Mouse (Mus musculus) layer of hippocampus, postnatal 14 days (tissue): ENCODE data around the gene Rgs16. TPM values are rescaled to one million over a fixed set of nuclear protein-coding genes. Genes with fewer than 3 reads are reported as not detected.
A peak's percentile ranks its signal among the peaks of the same experiment; 100 is the strongest.

Experiments
- DNase-seq, 2 experiments: peaks; one replicate each; pipeline ENCODE4 v3.0.0; 2021 to 2022; ENCODE audit warnings: low spot score in 2 of 2, mixed read lengths in 1 of 2
- total RNA-seq, 2 experiments: library from RNA; stranded (reverse); gene quantifications; 2 replicates each; pipeline ENCODE4 v1.2.3; 2021

Rgs16 gene
- total RNA-seq, 2 experiments from 2014 or later = 6.6 to 8.8 TPM

DNA sequence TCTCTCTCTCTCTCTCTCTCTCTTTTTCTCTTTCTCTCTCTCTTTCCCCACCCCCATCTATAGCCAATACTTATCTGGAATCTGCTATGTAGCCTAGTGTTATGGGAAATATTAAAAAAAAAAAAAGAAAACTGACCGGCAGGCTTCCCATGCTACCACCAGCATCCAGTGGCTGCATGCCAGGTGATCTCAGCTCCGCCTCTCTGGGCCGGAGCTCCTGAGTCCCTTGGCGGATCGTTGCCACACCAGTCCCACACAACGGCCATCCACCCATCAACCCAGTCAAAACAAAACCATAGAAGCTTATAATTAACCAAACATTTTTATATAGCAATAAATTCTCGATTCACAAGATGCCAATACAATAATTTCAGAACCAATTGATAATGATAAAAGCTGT, 19.2 kb upstream of the Rgs16 start:
- DNase-seq = no peak

DNA sequence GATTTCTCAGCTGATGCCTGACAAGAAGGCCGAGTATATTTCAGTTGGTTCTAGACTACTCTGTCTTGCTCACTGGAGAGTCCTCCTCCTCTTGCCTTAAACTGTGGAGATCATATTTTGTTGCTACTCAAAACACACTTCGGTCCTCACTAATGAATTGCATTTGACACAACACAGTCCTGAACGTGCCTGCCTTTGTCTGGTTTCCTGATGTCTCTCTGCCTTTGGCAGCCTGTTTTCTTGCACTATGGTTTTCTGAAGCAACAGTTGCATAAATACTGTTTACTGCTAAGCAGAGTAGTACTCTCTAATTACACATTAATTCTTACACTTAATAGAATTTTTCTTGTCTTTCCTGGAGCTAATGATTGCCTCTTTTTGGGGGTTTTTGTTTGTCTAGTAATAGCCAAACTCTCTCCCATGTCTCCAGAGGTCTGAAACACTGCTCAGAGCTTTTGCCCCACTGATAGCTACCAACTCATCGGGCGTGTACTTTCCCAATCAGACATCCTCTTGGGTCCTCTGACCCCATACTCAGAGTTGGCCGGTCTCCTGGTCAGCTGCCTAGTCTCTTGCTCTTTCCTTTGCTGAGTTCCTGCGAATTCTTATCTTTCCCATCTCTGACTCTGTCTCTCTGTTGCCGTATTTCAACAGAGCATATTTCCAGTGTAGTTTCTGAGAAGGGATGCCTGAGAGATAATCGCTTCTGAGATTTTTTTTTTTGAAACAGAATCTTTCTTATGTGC, 18.4 kb upstream of the Rgs16 start:
- DNase-seq = no peak

DNA sequence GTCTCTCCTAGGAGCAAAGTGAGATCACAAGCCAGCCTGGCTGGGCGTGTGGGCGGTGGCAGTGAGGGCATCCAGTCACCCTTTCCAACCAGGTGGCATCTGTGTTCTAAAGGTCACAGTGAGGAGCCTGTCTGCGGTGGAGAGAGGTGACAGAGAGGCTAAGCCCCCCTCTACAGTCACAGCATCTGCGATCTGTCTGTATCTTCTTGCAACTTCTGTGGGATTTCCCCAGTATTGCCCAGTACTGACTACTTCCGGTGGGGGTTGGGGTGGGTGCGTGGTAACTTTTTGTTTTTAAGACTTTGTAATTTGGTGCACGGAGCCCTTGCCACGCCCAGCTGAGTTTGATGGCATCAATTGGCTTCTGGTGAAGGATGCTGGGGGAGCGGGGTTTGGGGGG, 16.7 kb upstream of the Rgs16 start:
- no peak for DNase-seq

DNA sequence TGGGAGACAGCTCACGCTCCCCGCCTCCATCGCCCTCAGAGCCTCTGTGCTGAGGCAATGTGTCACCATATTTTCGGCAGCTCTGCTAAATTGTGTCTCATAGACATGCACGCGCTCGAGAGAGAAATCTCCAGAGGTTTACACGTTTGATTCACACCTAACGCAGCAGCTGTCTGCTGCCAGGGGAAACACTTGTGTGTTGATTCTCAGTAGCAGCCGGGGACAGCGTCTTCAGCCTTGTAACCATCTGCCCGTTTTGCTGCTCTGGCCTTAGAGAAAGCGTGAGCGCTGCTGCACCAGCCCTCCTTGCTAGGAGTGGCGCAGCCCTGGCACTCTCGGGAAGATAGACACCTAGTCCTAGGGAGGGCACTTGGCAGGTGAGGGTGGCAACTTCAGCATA, 13.5 kb upstream of the Rgs16 start:
- DNase-seq = no peak

DNA sequence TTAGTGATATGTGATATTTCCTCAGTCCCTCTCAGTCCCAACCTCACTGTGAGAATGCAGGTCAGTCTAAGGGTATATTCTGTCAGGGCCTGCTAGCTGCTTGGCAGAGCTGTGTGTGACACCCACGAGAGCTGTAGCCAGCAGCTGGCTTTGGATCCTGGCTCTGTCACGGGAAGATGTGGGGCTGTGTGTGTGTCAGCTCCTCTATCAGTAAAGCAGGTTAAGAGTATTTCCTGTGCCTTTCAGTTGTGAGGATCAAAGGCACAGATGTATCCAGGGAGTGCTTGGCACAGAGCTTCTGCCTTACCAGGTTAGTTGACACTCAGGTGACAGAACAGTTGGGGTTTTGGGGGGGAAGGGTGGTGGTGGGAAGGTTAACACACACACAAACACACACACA, 10.3 kb upstream of the Rgs16 start:
- DNase-seq = no peak

DNA sequence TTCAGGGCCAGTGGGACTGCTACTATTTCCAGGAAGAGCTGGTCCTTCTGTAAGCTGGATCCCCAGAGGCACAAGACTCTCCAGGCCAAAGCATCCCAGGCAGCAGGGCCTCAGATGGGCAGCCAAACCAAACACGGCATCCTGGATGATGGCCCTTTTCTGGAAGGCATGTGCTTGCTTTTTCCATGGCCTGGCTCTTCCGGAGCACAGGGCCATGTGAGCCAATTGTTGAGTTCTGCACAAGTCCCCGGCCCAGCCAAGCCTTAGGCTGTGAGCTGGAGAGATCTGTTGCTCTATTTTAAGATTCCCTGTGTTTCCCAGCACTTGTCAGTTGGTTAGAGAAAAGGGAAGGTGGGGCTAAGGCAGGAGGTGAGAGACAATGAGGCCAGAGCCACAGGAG, 9.5 kb upstream of the Rgs16 start:
- DNase-seq = no peak

DNA sequence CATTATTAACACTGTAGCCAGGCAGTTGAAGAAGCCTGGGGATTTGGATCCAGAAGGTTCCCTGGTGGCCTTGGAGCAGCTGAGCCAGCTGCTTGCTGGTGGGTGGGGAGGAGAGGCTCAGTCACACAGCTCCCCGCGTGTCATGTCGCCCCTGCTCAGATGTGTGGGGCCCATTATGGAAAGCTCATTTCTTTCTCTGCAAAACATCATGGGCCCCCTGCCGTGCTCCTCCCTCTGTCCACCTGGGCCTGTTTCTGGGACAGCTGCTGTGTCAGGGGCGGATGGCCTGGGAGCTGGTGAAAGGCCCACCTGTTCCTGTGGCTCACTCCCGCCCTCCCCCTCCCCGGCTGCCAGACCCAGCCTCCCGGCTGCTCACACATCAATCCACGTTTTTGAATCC, 7.0 kb upstream of the Rgs16 start:
- no peak for DNase-seq

DNA sequence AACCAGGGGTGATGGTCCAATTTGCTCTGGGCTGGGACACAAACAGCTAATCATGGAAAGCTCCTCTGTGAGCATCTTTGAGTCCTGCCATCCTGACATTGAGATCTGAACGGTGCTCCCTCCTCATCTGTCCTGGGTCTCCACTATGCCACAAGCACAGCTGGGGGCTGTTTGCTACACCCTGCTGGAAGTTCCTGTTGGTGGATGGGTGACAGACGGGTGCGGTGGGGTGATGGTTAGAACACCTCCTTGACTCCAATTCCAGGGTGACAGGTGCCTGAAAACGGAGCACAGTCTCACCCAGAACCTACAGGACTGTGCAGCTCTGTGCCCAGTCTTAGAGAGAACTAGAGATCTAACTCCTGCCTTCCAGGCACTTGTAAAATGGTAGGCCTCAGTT, 5.3 kb upstream of the Rgs16 start:
- no peak for DNase-seq

DNA sequence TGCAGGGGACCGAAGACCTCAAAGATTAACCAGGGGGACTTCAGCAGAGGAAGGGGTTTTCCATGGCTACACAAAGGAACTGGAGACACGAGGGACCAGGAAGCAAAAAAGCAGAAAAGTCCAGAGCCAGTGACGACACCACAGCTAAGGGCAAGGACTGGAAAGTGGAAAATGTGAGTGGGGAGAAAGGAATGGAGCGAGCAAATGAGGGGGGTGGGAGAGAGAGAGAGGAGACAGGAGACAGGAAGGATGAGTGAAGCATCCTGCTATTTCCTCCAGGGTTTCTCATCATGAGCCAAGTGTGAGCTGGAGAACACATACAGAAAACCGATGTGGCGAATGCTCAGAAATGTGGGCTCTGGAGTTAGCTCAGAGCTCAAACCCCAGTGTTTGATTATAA, 4.1 kb upstream of the Rgs16 start:
- DNase-seq = no peak

DNA sequence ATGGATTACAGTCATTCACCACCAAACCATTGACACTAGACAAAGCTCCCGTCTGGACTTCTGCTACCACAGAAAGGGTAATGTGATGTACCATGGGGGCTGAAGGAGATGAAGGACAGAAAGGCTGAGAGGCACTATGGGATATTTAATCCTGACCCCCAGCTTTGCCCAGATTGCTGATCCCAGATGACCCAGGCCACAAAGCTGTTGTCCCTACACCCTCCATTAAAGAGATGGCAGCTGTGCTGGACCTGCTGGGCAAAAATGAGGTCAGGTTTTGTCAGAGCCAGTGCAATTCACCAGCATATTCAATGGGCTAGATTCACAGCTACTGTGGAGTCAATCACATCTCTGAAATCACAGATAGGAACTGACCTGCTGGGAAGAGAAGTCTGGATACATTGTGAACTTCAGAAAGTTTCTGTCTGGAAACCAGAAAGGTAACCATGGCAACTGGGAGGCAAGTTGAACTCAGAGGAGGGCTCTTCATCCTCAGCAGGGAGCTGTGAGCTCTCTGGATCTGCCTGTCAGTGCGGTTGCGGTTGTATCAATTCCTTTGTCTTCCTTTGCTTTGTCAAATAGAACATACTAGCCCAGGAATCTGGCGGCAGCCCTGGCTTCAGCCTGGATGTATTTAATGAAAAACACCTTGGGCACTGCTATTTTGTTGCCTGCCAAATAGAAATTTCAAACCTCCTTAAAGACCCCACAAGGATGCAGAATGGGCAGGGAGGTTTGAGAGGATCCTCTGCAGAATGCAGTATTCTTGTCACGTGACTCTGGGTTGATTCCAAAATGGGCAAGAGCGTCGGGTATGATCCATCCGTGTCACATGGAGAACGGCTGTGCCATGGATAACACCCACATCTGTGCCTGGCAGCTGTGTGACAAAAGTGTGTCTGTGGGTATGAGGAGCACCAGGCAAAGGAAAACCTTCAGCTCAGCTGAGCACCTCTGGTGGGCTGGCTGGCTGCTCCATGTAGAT, 2.8 kb upstream of the Rgs16 start:
- no peak for DNase-seq

DNA sequence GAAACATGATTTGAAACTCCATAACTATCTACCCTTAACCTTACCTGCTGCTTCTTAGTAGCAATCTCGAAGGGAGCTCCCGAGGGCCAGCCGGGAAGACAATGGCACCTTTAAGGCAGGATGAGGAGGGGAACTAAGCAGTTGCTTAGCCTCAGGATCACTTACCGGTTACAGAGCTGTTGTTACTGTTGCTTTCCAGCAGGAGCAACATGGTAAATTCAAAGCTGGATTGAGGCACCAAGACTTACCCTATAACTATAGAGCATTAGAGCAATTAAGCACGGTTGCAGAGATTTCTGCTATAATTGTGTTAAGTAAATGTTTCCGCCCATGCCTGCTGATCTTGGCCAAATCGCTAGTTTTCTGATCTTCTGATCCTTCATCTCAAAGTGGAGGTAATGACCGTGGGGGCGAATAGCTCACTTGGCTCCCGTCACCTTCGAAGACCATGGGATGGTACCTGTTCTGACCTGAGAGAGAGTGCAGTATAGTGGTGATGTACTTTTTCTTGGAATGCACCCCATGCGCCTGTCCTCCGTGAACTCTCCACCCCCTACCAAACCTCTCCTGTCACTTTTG, 623 bp upstream of the Rgs16 start:
- DNase-seq = no peak

DNA sequence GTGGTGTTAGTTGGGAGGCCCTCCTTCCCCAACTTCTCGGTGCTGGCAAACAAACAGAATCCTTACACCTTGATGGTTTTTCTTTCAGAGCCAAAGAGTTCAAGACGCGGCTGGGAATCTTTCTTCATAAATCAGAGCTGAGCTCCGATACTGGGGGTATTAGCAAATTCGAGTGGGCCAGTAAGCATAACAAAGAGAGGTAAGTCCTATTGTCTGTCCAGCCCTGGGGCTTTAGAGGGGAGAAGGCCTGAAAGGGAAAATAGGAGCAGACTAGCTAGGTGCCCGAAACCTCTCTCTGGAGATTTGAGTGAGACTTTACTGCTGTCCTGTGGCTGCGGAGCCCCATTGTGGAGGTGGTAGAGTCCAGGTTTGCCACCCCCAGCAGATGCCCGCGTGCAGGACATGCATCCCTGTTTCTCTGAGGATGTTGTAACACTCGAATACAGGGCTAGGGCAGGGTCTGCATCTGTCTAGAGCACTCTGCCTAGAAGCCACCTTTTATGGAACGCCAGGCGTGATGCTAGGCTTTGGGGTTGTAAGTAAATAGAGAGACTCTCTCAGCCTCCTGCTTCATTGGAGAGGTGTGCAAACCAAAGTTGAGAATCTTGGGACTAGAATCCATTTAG, 739 bp downstream of the Rgs16 start:
- DNase-seq = no peak

DNA sequence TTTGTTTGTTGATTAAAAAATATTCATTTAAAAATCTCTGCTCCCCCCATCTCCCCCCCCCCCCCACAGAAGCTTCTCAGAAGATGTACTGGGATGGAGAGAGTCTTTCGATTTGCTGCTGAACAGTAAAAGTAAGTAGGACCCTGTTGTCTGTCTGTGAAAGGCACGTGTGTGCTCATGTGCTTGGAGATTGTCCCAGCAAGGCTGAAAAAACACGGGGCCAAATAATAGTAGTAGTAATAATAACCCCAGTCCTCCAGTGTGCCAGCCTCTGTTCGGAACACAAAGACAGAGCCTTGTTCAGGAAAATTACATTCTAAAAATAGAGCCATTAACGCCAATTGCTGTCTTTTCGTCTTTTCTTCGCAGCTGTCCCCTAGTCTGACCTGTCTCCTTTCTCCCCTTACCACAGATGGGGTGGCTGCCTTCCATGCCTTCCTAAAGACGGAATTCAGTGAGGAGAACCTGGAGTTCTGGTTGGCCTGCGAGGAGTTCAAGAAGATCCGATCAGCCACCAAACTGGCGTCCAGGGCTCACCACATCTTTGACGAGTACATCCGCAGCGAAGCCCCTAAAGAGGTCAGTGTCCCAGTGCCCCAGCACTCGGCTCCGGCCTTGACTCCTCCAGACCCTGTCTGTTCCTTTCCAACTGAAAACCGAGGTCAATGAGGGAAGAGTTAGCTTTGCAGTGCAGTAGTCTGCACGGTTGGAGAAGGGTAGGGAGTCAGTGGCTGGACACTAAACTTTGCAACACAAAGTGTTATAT, 1.6 kb downstream of the Rgs16 start:
- DNase-seq = no peak

DNA sequence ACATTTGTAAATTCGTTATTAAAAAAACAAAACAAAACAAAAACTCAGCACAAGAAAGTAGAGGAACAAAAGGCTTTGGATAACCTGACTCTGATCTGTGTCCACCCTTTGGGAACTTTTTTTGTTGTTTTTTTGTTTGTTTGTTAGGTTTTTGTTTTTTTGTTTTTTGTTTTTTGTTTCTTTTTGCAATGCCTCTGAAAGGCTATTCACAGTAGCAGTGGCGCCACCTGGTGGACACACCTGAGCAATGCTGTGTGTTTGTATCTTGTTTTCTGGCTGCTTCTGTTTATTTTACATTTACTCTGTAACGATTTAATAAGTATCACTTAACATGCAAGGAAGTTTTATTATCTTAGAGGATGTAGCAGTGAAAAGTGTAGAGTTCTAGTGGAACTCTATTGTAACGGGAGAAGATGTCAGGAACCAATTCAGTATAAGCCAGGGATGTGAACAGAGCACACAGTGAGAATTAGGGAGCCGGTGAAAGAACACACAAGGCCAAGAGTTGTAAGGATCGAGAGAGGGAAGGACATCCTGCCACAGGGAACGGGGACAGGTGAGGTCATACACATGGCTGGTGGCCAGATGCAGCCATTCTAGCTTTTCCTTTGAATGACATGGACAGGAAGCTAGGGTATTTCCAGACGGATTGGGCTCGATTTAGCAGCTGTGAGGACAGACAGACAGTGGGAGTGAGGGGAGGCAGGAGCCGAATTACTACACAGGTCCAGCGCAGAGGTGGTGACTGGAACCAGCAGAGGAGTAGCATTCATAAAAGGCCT, 2.4 kb downstream of the Rgs16 start:
- peak; percentile 71 to 88 for DNase-seq

DNA sequence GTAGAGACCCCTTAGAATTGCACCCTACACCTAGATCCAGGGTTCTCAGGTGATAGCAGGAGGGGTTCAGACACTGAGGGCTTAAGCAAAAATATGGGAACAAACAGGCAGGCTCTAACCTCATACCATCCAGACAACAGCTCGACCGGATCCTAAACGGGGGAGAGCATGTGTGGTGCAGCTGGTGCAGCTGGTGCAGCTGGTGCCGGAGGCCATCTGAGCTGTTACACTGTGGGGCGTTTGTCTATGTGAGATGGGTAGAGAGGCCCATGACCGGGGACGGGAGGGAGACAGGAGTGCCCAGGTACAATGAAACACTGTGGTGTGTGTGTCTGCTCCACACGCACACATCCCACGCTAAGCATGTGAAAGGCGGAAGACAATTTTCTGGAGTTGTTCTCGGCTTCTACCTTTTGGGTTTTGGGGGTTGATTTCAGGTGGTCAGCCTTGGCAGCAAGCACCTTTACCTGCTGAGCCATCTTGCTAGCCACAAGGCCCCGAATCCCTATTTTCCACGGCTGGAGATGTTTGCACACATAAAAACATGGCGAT, 6.0 kb downstream of the Rgs16 start:
- no peak for DNase-seq

DNA sequence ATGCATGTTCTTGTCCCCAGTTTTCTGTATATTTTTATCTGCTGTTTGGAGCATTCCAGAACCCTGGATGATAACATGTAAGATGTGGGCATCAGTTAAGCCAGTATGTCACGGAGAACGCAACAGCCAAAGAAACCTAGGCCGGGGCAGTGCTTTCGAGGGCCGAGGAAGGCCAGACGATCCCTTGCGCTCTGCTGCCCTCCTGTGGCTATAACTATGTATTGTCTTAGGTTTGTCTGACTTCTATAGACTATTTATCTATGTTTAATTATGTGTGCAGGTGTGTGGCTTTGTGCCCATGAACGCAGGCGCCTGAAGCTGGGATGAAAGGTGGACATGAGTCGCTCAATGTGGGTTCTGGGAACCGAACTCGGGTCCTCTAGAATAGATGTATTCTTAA, 6.6 kb downstream of the Rgs16 start:
- peak; percentile 67 to 72 for DNase-seq

DNA sequence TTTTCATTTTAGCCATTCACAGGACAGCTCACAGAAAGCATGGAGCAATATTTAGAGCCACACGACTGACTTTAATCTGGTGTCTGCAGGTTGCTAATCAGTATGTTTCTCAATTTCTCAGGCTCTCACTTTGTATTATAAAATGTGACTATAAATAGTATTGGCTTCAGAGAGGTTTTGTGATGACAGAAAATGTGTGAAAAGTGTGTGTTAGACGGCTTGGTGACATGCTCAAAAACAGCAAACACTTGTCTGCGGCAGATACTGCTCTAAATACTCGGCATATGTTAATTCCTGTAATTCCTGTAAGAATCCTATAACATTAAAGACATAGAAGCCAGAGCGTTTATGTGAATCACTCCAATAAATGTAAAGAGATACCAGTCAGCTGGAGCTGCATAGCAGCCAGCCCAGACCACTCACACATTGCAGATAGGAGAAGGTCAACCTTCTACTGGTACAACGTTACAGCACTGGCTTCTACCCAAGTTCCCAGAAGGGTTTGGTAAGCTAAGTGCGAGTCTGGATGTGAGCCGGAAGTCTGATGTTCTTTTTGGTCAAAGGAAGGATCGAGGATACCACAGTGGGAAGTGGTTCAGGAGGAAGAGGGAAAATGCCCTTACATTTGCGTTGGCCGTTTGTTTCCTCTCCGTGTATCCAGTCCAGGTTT, 7.8 kb downstream of the Rgs16 start:
- DNase-seq = no peak

DNA sequence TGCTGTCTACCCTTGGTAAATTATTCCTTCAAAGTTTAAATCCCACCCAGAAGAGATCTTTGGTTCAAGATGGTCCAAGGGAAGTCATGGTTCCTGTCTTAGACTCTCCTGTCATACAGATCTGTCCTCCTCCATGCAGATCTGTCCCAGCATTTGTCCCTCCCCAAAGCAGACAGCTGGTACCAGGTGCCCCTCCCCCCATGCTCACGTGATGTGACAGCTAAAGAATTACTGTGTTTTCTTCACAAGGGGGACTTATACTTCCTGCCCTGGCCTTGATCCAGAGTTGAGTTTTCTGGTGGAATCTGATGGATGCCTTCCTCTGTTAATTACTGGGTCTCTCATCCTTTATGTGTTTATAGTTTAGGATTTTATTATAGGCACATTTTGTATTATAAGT, 8.4 kb downstream of the Rgs16 start:
- no peak for DNase-seq

DNA sequence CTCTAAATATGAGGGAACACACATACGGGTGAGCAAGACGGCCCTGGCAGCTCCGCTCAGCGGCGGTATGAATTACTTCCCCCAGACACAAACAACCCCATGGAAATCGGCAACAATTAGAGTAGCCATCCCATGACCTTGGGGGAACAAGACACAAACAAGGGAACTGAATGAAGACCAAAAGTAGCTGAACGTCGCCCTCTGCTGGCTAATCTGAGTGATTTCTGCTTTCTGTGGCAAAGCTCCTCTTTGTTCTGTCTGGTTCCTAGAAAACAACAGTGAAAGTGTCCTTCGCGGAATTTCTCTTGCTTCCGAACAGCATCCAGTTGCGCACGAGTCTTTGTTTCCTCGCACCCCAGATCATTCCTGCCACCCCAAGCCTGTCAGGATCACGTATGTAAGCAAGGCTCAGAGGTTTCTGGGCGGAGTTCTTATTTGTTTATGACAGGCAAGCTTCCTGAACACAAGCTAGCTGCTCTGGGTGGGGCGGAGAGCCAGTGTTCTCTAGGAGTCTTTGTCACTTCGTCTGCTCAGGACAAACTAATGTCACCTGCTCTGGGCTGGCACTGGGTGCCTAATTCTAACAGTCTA, 9.2 kb downstream of the Rgs16 start, which contains the start of gene Rnasel:
Rnasel (plus strand) TSS at position 216 of the 591 bp plus-strand sequence.
- peak; percentile 70 to 82 for DNase-seq
